Mouse (Mus musculus): ENCODE data around the gene Ccl7. TPM values are rescaled to one million over a fixed set of nuclear protein-coding genes. Genes with fewer than 3 reads are reported as not detected.

Gene Ccl7
- polyA plus RNA-seq, 1 experiment, result 0.58 TPM

GRCm38 (mm10) chr11:82078136-82078730 lies 32.7 kb downstream of the Ccl7 start:
- Histone ChIP-seq H3K4me1 (ENCODE audit: control insufficient read depth, insufficient read depth, low read length) (no peaks in the 10 kb centered on the region; the same call in 1 of the 2 replicates), H3K4me3 (replicated peaks; ENCODE audit: extremely low read depth, low read depth, low read length) (no peak overlapping the region)
- DNase-seq, result no peak
- TF ChIP-seq POLR2A (IDR thresholded peaks at IDR 0.05; ENCODE audit: borderline replicate concordance, extremely low read depth, low read depth, low read length), result no peak

DNA sequence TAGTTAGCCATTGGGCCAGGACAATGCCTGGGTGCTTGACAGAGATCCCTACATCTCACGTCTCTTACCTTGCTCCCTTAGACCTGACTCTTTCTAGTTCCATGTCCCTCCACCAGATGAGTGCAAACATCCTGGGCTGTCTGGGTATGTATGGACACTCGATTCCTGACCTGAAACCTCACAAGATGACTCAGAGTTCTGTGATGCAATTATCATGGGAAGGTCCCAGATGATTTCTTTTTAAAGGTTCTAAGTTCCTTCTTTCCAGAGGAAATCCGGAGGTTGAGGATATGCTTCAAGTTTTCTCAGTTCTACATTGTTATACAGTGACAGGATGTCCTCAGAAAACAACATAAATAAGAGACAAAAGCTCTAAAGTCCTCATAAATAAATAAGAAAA lies 35.4 kb downstream of the Ccl7 start:
- no peaks in the 10 kb centered on the region; the same call in 1 of the 2 replicates for H3K4me1 ChIP-seq (ENCODE audit: control insufficient read depth, insufficient read depth, low read length)
- no peak for DNase-seq
- 58% methylated on average over 3 of the region's 3 CpGs for WGBS
- H3K4me3 ChIP-seq (replicated peaks; ENCODE audit: extremely low read depth, low read depth, low read length), result no peak overlapping the region
- TF ChIP-seq CTCF (IDR thresholded peaks at IDR 0.05; ENCODE audit: insufficient read depth, low read length) (no peak), POLR2A (IDR thresholded peaks at IDR 0.05; ENCODE audit: borderline replicate concordance, extremely low read depth, low read depth, low read length) (no peak)

- TF ChIP-seq CTCF (IDR thresholded peaks at IDR 0.05; ENCODE audit: insufficient read depth, low read length), result no peak
- no peak for TF ChIP-seq POLR2A (IDR thresholded peaks at IDR 0.05; ENCODE audit: borderline replicate concordance, extremely low read depth, low read depth, low read length)
- WGBS, result 92% methylated on average over 3 of the region's 3 CpGs
Observed at GRCm38 (mm10) chr11:82084360-82084759, 38.8 kb downstream of the Ccl7 start.

More at GRCm38 (mm10) chr11:82084360-82084759, 38.8 kb downstream of the Ccl7 start:
- Histone ChIP-seq H3K4me3 (replicated peaks; ENCODE audit: extremely low read depth, low read depth, low read length) (no peak overlapping the region), H3K4me1 (ENCODE audit: control insufficient read depth, insufficient read depth, low read length) (no peaks in the 10 kb centered on the region)
- no peak for DNase-seq

Other genes starting within 250 kb of the Ccl7 start
- gene 5530401A14Rik, start 185.0 kb upstream of the Ccl7 start, polyA plus RNA-seq (2012; rRNA removed), result not detected in 2 replicates
- gene Asic2, start 77.3 kb upstream of the Ccl7 start, polyA plus RNA-seq (2012; rRNA removed), result 0.04 and 0.05 TPM in 2 replicates
- 1.9 and 2.5 TPM in 2 replicates for gene Ccl2, start 10.1 kb upstream of the Ccl7 start, polyA plus RNA-seq (2012; rRNA removed)
- gene Gm17268, start 7.2 kb upstream of the Ccl7 start, polyA plus RNA-seq (2012; rRNA removed), result not detected in 2 replicates
- 6.9 and 7.6 TPM in 2 replicates for gene Ccl11, start 12.1 kb downstream of the Ccl7 start, polyA plus RNA-seq (2012; rRNA removed)
- 0.93 and 2.9 TPM in 2 replicates for gene Ccl12, start 56.1 kb downstream of the Ccl7 start, polyA plus RNA-seq (2012; rRNA removed)
- 2.1 and 2.7 TPM in 2 replicates for gene Ccl8, start 69.5 kb downstream of the Ccl7 start, polyA plus RNA-seq (2012; rRNA removed)